Mouse (Mus musculus) hindbrain, embryonic 11.5 days (tissue): ENCODE measurements around the gene Rbbp9. TPM values are rescaled to one million over a fixed set of nuclear protein-coding genes. Genes with fewer than 3 reads are reported as not detected.
"Not testable (repeated sequence)": the region's sequence is repeated elsewhere in the genome, so short reads cannot be mapped to it uniquely, and the experiment has no call there.

ENCODE experiments used
- ATAC-seq: fragments of 200-750 bp; cut with Nextera tagmentation; 2 replicates; pipeline ENCODE4 v1.8.0; 2017; ENCODE audit warnings: mild to moderate bottlenecking, moderate TSS enrichment, moderate library complexity; ENCODE audit not compliant: low FRiP score
- DNase-seq: peaks from one replicate; pipeline ENCODE4 v3.0.0-alpha.2; 2015; ENCODE audit warnings: low spot score
- H3K27ac ChIP-seq: fragments of 300-500 bp; sonication (generic); 2 replicates; pipeline ENCODE4 v1.5.1; 2014; ENCODE audit warnings: mild to moderate bottlenecking, low read depth, low read length
- H3K27me3 ChIP-seq: fragments of 300-500 bp; sonication (generic); 2 replicates; pipeline ENCODE4 v1.6.1; 2014; ENCODE audit warnings: mild to moderate bottlenecking, low read length, moderate library complexity, mixed read lengths; ENCODE audit not compliant: control insufficient read depth, insufficient read depth
- H3K36me3 ChIP-seq: fragments of 300-500 bp; sonication (generic); 2 replicates; pipeline ENCODE4 v1.6.1; 2014; ENCODE audit warnings: mild to moderate bottlenecking, low read length, moderate library complexity, mixed read lengths; ENCODE audit not compliant: control insufficient read depth, insufficient read depth
- H3K4me1 ChIP-seq: fragments of 300-500 bp; sonication (generic); replicated peaks from 2 replicates; pipeline ENCODE4 v1.6.1; 2014; ENCODE audit warnings: low read length, mixed read lengths; ENCODE audit not compliant: control insufficient read depth, insufficient read depth
- H3K4me2 ChIP-seq: fragments of 300-500 bp; sonication (generic); replicated peaks from 2 replicates; pipeline ENCODE4 v1.6.1; 2014; ENCODE audit warnings: mild to moderate bottlenecking, low read depth, low read length
- H3K4me3 ChIP-seq: fragments of 300-500 bp; sonication (generic); 2 replicates; pipeline ENCODE4 v1.5.1; 2014; ENCODE audit warnings: low read depth, low read length
- H3K9ac ChIP-seq: fragments of 300-500 bp; sonication (generic); 2 replicates; pipeline ENCODE4 v1.6.1; 2014; ENCODE audit warnings: low read depth, low read length
- H3K9me3 ChIP-seq: fragments of 300-500 bp; sonication (generic); 2 replicates; pipeline ENCODE4 v1.6.1; 2016; ENCODE audit warnings: low read length; ENCODE audit not compliant: control insufficient read depth
- WGBS: fragments of 180-500 bp; shearing (Covaris S2); extraction: QIAGEN DNeasy Blood & Tissue Kit; methylation state at CpG from one replicate; pipeline ENCODE4 v1.1.7; 2014; 5-methylcytosine and 5-hydroxymethylcytosine counted together
- polyA plus RNA-seq: library from polyadenylated mRNA; unstranded; fragments of >200 nt; fragmentation: Nextera tagmentation; extraction: Ambion mirVana; gene quantifications from 2 replicates; pipeline ENCODE4 v1.2.1, GENCODE M21; 2014

The Rbbp9 gene
- polyA plus RNA-seq: 67.1 and 70.3 TPM in 2 replicates

- Histone ChIP-seq H3K27ac (peak within 1 kb of the TSS; percentile 43; the same call in 1 of the 2 replicates), H3K4me2 (peak within 1 kb of the TSS; percentile 40), H3K9me3 (no peaks in the 10 kb centered on the region), H3K4me1 (no peaks in the 10 kb centered on the region), H3K4me3 (peak within 1 kb of the TSS; percentile 54), H3K27me3 (no peaks in the 10 kb centered on the region), H3K9ac (peak within 1 kb of the TSS; percentile 72), H3K36me3 (no peaks in the 10 kb centered on the region)
- DNase-seq (peak; percentile 83), ATAC-seq (peak; percentile 99)
- whole genome bisulfite sequencing: under 1% methylated on average over 17 of the region's 17 CpGs
Measured at GRCm38 (mm10) chr2:144550529-144550928, at the start of gene Rbbp9. Rbbp9 (minus strand) TSS chr2:144550869.

GRCm38 (mm10) chr2:144599831-144600687, 49.4 kb upstream of the Rbbp9 start, which contains the start of gene Dtd1:
Dtd1 (plus strand) TSS chr2:144599897.
- Histone ChIP-seq H3K9me3 (no peaks in the 10 kb centered on the region), H3K36me3 (no peaks in the 10 kb centered on the region), H3K27me3 (no peaks in the 10 kb centered on the region), H3K4me2 (peak within 1 kb of the TSS; percentile 52), H3K4me1 (no peaks in the 10 kb centered on the region), H3K9ac (peak within 1 kb of the TSS; percentile 74), H3K4me3 (peak within 1 kb of the TSS; percentile 50), H3K27ac (no peak within 1 kb of the TSS)
- ATAC-seq (peak; percentile 95), DNase-seq (peak; percentile 88)
- 2% methylated on average over 48 of the region's 50 CpGs for WGBS

- 61% methylated on average over 2 of the region's 2 CpGs for WGBS
- DNase-seq (no peak), ATAC-seq (no peak)
- H3K4me1 ChIP-seq: no peaks in the 10 kb centered on the region
- no peaks in the 10 kb centered on the region for H3K9me3 ChIP-seq
- H3K36me3 ChIP-seq: no peaks in the 10 kb centered on the region
- H3K27ac ChIP-seq: no peak overlapping the region
- H3K9ac ChIP-seq: no peak overlapping the region
- H3K27me3 ChIP-seq: no peaks in the 10 kb centered on the region
- no peak overlapping the region for H3K4me2 ChIP-seq
- no peak overlapping the region for H3K4me3 ChIP-seq
Measured at GRCm38 (mm10) chr2:144598006-144598405, 47.3 kb upstream of the Rbbp9 start.

GRCm38 (mm10) chr2:144593951-144594651, 43.4 kb upstream of the Rbbp9 start, which contains the start of gene Smim26:
Smim26 (plus strand) TSS chr2:144594054.
- WGBS: 2% methylated on average over 31 of the region's 31 CpGs
- Histone ChIP-seq H3K4me3 (peak within 1 kb of the TSS; percentile 48), H3K4me1 (no peaks in the 10 kb centered on the region), H3K4me2 (peak within 1 kb of the TSS; percentile 47), H3K27ac (no peak within 1 kb of the TSS), H3K27me3 (no peaks in the 10 kb centered on the region), H3K9me3 (no peaks in the 10 kb centered on the region), H3K9ac (peak within 1 kb of the TSS; percentile 59), H3K36me3 (no peaks in the 10 kb centered on the region)
- peak; percentile 96 for ATAC-seq
- peak; percentile 85 for DNase-seq

GRCm38 (mm10) chr2:144593036-144593435, 42.4 kb upstream of the Rbbp9 start:
- not testable (repeated sequence) for H3K36me3 ChIP-seq, H3K4me1 ChIP-seq, H3K4me2 ChIP-seq, H3K27me3 ChIP-seq, H3K27ac ChIP-seq, H3K4me3 ChIP-seq, DNase-seq, ATAC-seq, H3K9me3 ChIP-seq, H3K9ac ChIP-seq
- 68% methylated on average over 8 of the region's 8 CpGs for WGBS

- ATAC-seq: no peak
- Histone ChIP-seq H3K4me2 (no peak overlapping the region), H3K27ac (no peak overlapping the region), H3K27me3 (no peaks in the 10 kb centered on the region), H3K4me1 (no peaks in the 10 kb centered on the region), H3K9ac (no peak overlapping the region), H3K4me3 (no peak overlapping the region), H3K36me3 (peaks cover 14% of the 10 kb centered on the region; the same call in 1 of the 2 replicates), H3K9me3 (no peaks in the 10 kb centered on the region)
- 83% methylated on average over 4 of the region's 4 CpGs for WGBS
- no peak for DNase-seq
Measured at GRCm38 (mm10) chr2:144588723-144589122, 38.1 kb upstream of the Rbbp9 start.

GRCm38 (mm10) chr2:144555820-144556552, 5.3 kb upstream of the Rbbp9 start, which contains the start of gene Sec23b:
Sec23b (plus strand) TSS chr2:144556229.
- Histone ChIP-seq H3K4me2 (peak within 1 kb of the TSS; percentile 55), H3K27ac (peak within 1 kb of the TSS; percentile 70), H3K4me1 (no peaks in the 10 kb centered on the region), H3K36me3 (no peaks in the 10 kb centered on the region), H3K9me3 (no peaks in the 10 kb centered on the region), H3K4me3 (peak within 1 kb of the TSS; percentile 52), H3K27me3 (no peaks in the 10 kb centered on the region), H3K9ac (peak within 1 kb of the TSS; percentile 65)
- ATAC-seq: peak; percentile 99
- WGBS: under 1% methylated on average over 44 of the region's 44 CpGs
- DNase-seq: peak; percentile 95

GRCm38 (mm10) chr2:144555286-144555819, 4.7 kb upstream of the Rbbp9 start:
- no peaks in the 10 kb centered on the region for H3K27me3 ChIP-seq
- no peaks in the 10 kb centered on the region for H3K36me3 ChIP-seq
- H3K9me3 ChIP-seq: no peaks in the 10 kb centered on the region
- peak overlapping the region; percentile 44 for H3K4me2 ChIP-seq
- 4% methylated on average over 14 of the region's 14 CpGs for WGBS
- DNase-seq: no peak
- H3K4me3 ChIP-seq: peak overlapping the region; percentile 52
- peak overlapping the region; percentile 70 for H3K27ac ChIP-seq
- no peak; the same call in 1 of the 2 replicates for ATAC-seq
- peak overlapping the region; percentile 65 for H3K9ac ChIP-seq
- no peaks in the 10 kb centered on the region for H3K4me1 ChIP-seq
